Mouse (Mus musculus) embryonic facial prominence, embryonic 11.5 days (tissue): ENCODE measurements around the gene H2-Ab1. TPM values are rescaled to one million over a fixed set of nuclear protein-coding genes. Genes with fewer than 3 reads are reported as not detected.

Experiments used
- ATAC-seq: fragments of 200-750 bp; cut with Nextera tagmentation; replicated peaks from 2 replicates; pipeline ENCODE4 v1.8.0; 2017; ENCODE audit warnings: low read depth; ENCODE audit not compliant: insufficient number of reproducible peaks, low FRiP score, low TSS enrichment
- DNase-seq: peaks from one replicate; pipeline ENCODE4 v3.0.0-alpha.2; 2015; ENCODE audit warnings: low spot score
- H3K27ac ChIP-seq: fragments of 300-500 bp; sonication (generic); replicated peaks from 2 replicates; pipeline ENCODE4 v1.5.1; 2014; ENCODE audit warnings: mild to moderate bottlenecking, low read depth, low read length, control low read depth
- H3K27me3 ChIP-seq: fragments of 300-500 bp; sonication (generic); 2 replicates; pipeline ENCODE4 v1.6.1; 2014; ENCODE audit warnings: mild to moderate bottlenecking, low read length, moderate library complexity, mixed read lengths; ENCODE audit not compliant: control insufficient read depth, insufficient read depth
- H3K36me3 ChIP-seq: fragments of 300-500 bp; sonication (generic); replicated peaks from 2 replicates; pipeline ENCODE4 v1.6.1; 2014; ENCODE audit warnings: low read depth, mild to moderate bottlenecking, low read length, moderate library complexity, mixed read lengths; ENCODE audit not compliant: control insufficient read depth, insufficient read depth
- H3K4me1 ChIP-seq: fragments of 300-500 bp; sonication (generic); 2 replicates; pipeline ENCODE4 v1.6.1; 2014; ENCODE audit warnings: low read length, mixed read lengths; ENCODE audit not compliant: control insufficient read depth, insufficient read depth
- H3K4me2 ChIP-seq: fragments of 300-500 bp; sonication (generic); 2 replicates; pipeline ENCODE4 v1.6.1; 2014; ENCODE audit warnings: low read depth, mild to moderate bottlenecking, control low read depth, low read length, moderate library complexity
- H3K4me3 ChIP-seq: fragments of 300-500 bp; sonication (generic); 2 replicates; pipeline ENCODE4 v1.5.1; 2014; ENCODE audit warnings: low read depth, low read length, control low read depth
- H3K9ac ChIP-seq: fragments of 300-500 bp; sonication (generic); replicated peaks from 2 replicates; pipeline ENCODE4 v1.6.1; 2014; ENCODE audit warnings: mild to moderate bottlenecking, control low read depth, low read length
- H3K9me3 ChIP-seq: fragments of 300-500 bp; sonication (generic); replicated peaks from 2 replicates; pipeline ENCODE4 v1.6.1; 2016; ENCODE audit warnings: mild to moderate bottlenecking, low read length, inconsistent platforms, mixed read lengths; ENCODE audit not compliant: control insufficient read depth
- WGBS: fragments of 180-500 bp; shearing (Covaris S2); extraction: QIAGEN DNeasy Blood & Tissue Kit; methylation state at CpG from one replicate; pipeline ENCODE4 v1.1.7; 2014; 5-methylcytosine and 5-hydroxymethylcytosine counted together
- polyA plus RNA-seq: library from polyadenylated mRNA; unstranded; fragments of >200 nt; fragmentation: Nextera tagmentation; extraction: Ambion mirVana; gene quantifications from 2 replicates; pipeline ENCODE4 v1.2.1, GENCODE M21; 2014

Gene H2-Ab1
- polyA plus RNA-seq, 1 experiment from 2014 or later, result 3.5 TPM

DNA sequence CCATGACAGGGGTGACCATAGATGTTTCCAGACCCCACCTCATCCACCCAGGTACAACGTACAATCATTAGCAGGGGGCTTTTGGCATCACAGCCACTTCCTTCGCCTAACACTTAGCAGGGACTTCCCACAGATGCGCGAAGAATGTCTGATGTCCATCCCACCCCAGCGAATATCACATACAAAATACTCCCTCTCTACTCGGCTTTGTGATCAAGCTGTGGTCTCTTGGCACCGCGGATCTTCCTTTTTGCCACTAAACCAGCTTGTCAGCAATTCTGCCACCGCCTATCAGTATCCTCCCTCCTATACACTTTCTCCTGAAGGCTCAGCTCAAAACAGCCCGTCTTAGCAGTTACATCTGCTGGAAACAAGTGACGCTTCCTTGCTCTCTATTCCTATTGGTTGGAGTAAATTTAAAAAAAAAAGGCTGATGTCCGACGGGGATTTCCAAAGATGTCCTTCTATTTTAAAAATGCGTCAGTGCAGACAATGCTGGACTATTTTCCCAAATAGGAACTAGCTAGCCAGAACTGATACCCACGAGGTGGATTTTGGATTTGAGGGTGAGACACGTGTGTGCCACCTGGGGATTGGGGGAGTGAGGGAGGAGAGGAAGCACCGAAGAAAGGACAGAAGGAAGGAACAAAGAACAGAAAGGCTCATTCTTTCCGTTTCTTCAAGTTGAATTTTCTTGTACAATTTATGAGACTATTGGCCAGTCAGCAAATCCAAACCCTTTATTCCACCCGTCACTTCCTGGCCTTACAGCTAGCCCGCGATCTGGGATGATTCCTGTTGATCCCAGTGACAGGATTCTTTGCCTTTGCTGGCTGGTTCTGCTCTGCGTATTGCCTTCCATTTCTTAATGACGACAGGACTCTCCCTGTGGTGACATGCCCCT lies 38.7 kb downstream of the H2-Ab1 start:
- no peaks in the 10 kb centered on the region for H3K9me3 ChIP-seq
- DNase-seq (peak; percentile 83), ATAC-seq (no peak)
- no peaks in the 10 kb centered on the region for H3K36me3 ChIP-seq
- 24% methylated on average over 23 of the region's 23 CpGs for WGBS
- no peak overlapping the region for H3K27ac ChIP-seq
- peak overlapping the region; percentile 34 for H3K4me2 ChIP-seq
- no peaks in the 10 kb centered on the region for H3K27me3 ChIP-seq
- peak overlapping the region; percentile 29 for H3K4me3 ChIP-seq
- H3K4me1 ChIP-seq, result no peaks in the 10 kb centered on the region
- no peak overlapping the region for H3K9ac ChIP-seq

DNA sequence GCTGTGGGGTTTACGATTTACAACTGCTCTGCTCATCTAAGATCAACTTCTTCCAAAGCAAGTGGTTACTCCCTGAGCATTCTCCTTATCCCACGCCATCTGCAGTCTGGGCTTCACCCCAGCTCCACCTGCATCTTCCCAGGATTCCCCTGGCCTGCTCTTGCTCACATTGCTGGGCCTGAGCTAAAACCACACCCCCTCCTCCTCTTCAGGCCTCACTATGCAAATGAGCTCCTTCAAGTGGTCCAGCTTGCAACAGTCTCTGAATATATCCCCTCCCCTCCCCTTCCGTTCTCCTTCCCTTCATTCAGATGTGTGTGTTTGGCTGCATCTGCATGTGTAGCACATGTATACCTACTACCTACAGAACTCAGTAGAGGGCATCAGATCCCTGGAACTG lies 41.9 kb downstream of the H2-Ab1 start:
- 58% methylated on average over 3 of the region's 3 CpGs for WGBS
- H3K36me3 ChIP-seq, result no peaks in the 10 kb centered on the region
- no peak overlapping the region for H3K9ac ChIP-seq
- no peaks in the 10 kb centered on the region for H3K4me1 ChIP-seq
- no peak overlapping the region for H3K27ac ChIP-seq
- H3K4me3 ChIP-seq, result no peak overlapping the region
- no peak overlapping the region for H3K4me2 ChIP-seq
- H3K27me3 ChIP-seq, result no peaks in the 10 kb centered on the region
- no peaks in the 10 kb centered on the region for H3K9me3 ChIP-seq
- ATAC-seq, result no peak
- no peak for DNase-seq

DNA sequence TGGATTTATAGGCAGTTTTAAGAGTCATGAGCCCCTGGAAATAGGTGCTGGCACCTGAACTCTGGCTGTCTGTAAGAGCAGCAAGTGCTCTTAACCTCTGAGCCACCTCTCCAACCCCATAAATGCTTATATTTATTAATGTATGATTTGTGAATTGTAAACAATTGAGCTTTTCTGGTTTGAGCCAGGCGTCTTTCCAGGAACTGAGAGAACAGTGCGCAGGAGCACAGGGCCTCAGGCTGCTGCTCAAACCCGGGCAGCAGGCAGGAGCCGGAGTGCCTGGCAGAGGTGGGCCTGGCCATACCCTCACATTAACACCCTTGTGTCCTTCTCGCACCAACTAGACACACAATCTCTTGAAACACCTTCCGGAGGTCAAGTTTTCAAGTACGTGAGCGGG lies 42.6 kb downstream of the H2-Ab1 start:
- H3K27ac ChIP-seq, result no peak overlapping the region
- no peaks in the 10 kb centered on the region for H3K4me1 ChIP-seq
- H3K9ac ChIP-seq, result no peak overlapping the region
- no peaks in the 10 kb centered on the region for H3K9me3 ChIP-seq
- no peaks in the 10 kb centered on the region for H3K36me3 ChIP-seq
- no peak for ATAC-seq
- no peaks in the 10 kb centered on the region for H3K27me3 ChIP-seq
- H3K4me2 ChIP-seq, result no peak overlapping the region
- DNase-seq, result no peak
- no peak overlapping the region for H3K4me3 ChIP-seq
- 86% methylated on average over 8 of the region's 8 CpGs for WGBS

DNA sequence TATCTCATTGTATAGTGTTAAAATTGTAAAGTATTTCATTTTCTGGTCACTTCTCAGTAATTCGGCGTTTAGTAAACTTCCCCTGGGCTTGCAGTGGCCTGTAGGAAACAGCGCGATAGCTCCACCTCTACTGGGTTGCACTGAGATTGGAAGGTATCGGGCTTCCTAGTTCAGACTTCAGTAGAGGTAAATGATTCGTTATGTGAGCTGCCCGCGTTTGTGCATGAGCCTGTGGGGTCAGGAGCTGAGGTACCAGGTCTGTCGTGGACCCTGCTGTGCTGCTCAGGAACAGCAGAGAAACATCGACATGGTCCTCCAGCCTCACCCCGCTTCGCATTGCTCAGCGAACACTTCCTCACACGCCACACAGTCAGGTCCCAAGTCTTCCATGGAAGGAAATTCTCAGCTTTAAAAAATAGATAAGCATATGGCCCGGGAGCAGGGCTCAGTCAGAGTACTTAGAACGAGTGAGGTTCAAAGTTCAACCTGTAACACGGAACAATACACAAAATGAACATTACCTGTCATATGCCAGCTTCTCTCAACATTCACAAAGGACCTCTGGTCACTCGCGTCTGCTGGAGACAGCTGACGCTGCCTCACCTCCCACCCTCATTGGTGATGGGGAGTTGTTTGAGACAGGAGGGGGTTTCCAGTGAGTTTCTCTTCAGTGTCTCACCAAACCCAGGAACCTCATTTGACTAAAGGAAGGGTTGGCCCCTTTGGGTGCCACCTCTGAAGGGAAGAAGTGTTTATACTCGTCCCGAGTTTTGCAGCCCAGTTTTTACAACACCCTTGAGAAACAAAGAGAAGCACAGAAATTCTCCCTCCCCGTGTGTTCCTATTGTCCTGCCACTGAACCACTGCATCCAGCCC lies 43.4 kb downstream of the H2-Ab1 start:
- DNase-seq, result no peak
- Histone ChIP-seq H3K4me2 (no peak overlapping the region), H3K4me3 (no peak overlapping the region), H3K27me3 (no peaks in the 10 kb centered on the region), H3K9me3 (no peaks in the 10 kb centered on the region), H3K27ac (no peak overlapping the region), H3K4me1 (no peaks in the 10 kb centered on the region), H3K9ac (no peak overlapping the region), H3K36me3 (no peaks in the 10 kb centered on the region)
- no peak for ATAC-seq
- 78% methylated on average over 23 of the region's 23 CpGs for WGBS

DNA sequence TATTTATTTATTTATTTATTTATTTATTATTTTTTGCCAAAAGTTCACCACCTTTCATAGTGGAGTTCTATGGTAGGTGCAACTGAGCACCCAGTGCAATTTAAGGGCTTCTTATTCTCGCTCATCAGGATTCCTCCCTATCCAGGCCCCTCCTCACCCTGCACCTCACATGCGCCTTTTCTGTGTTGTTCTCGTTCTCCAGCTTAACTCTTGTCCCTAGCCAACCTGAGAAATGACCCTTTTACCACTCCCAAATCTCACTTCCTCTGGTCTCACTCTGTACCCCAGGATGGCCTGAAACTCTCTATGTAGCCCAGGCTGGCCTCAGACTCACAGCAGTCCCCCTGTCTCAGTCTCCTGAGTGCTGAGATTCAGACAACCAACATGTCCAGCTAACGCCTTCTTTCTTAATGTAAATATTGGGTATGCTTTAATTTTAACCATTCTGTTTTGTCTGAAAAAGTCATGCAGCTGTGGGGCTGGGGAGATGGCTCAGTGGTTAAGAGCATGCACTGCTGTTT lies 44.2 kb downstream of the H2-Ab1 start:
- no peak overlapping the region for H3K4me2 ChIP-seq
- DNase-seq (no peak), ATAC-seq (no peak)
- 88% methylated on average over 4 of the region's 4 CpGs for WGBS
- no peak overlapping the region for H3K4me3 ChIP-seq
- no peak overlapping the region for H3K9ac ChIP-seq
- H3K4me1 ChIP-seq, result no peaks in the 10 kb centered on the region
- no peak overlapping the region for H3K27ac ChIP-seq
- H3K27me3 ChIP-seq, result no peaks in the 10 kb centered on the region
- no peaks in the 10 kb centered on the region for H3K36me3 ChIP-seq
- no peaks in the 10 kb centered on the region for H3K9me3 ChIP-seq

DNA sequence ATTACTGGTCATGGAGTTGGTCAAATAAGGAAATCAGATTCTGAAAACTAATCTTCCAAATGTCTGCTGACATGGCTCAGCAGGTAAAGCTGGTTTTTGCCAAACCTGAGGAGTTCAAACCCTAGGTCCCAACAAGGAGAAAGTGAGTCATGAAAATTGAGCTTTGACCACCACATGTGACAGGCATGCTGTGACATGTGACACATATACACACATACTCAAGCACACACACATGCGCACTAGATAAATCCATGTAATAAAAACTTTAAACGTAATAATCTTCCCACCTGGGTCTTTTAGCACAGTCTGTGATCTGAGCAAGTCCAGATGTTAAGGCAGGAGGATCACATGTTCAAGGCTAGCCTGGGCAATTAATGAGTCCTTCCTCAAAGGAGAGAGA lies 46.3 kb downstream of the H2-Ab1 start:
- ATAC-seq (no peak), DNase-seq (no peak)
- Histone ChIP-seq H3K36me3 (no peaks in the 10 kb centered on the region), H3K9ac (no peak overlapping the region), H3K4me3 (no peak overlapping the region), H3K27ac (no peak overlapping the region), H3K4me1 (no peaks in the 10 kb centered on the region), H3K4me2 (no peak overlapping the region), H3K27me3 (no peaks in the 10 kb centered on the region), H3K9me3 (no peaks in the 10 kb centered on the region)
- 82% methylated on average over 2 of the region's 2 CpGs for WGBS

DNA sequence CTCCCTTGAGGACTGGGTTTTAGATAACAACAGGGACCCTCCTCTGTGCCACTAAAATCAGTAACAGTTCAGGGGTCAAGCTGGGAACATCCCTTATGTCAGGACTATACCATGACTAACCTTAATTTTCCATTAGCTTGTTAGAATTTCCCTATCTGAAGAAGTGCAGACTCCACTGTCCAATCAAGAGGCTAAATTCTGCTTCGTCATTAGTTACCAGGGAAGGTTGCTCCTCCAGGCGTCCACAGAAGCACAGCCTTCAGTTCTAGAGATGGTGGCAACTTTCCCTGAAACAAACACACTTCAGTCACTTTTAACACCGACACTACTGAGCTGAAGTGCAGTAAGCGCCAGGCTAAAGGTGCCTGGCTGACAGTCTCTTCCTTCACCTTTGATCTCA lies 47.3 kb downstream of the H2-Ab1 start:
- no peak overlapping the region for H3K9ac ChIP-seq
- H3K4me3 ChIP-seq, result no peak overlapping the region
- no peaks in the 10 kb centered on the region for H3K36me3 ChIP-seq
- no peaks in the 10 kb centered on the region for H3K9me3 ChIP-seq
- H3K27ac ChIP-seq, result no peak overlapping the region
- no peaks in the 10 kb centered on the region for H3K27me3 ChIP-seq
- H3K4me1 ChIP-seq, result no peaks in the 10 kb centered on the region
- ATAC-seq, result no peak
- WGBS, result 22% methylated on average over 4 of the region's 4 CpGs
- peak; percentile 62 for DNase-seq
- no peak overlapping the region for H3K4me2 ChIP-seq
